Mouse (Mus musculus): ENCODE measurements at regions not wholly inside any gene's neighbourhood (a gene's known extent, or its start where the extent isn't known, plus 50 kb on each side); places are given as distances from the start of the nearest gene placed in this dataset.

DNA sequence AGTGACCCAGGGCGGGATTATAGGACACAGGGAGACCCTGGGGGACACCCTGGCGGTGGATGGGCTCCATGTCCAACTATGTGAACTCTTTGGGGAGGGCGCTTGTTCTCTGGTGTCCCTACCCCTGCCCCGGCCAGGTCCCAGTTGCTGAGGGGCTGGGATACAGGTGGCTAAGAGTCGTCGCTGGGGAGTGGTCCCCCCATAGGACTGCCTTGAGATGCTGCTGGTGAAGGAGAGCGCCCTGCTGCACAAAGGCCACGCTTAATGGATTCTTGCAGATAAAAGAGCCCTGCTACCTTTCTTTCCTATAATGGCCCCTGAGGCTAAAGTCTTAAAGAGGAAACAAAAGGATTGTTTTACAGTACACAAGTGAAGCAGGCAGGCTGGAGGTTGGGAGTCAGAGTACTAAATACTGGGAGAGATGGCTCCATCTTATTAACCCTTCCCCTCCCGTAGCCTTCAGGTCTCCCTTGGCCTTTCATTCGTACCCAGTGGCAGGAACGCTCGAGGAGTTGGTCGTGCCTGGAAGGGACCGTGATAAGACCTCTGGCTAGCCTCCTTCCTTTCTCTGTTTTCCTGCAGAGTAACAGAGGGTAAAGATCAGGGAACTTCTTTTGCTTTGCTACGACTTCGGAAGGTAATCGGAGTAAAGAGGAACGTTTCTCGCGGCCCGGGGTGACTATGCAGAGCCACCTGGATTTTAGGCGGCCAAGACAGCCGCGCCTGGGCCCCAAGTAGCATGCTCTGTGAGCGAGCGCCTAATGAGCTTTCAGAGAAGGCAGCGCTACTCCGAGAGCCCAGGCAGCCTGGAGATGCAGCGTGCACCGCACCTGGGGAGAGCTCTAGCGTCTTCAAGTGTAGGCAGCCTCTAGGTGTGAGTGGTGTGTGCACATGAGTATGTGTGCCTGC, 682.9 kb upstream of the Car8 start:
- no peak for TF ChIP-seq CTCF (IDR thresholded peaks at IDR 0.05; ENCODE audit: control insufficient read depth, insufficient read depth, insufficient replicate concordance, low read depth, low read length)
- no peak for TF ChIP-seq POLR2A (IDR thresholded peaks at IDR 0.05; ENCODE audit: control insufficient read depth, low read depth, low read length)
- Histone ChIP-seq H3K27me3 (ENCODE audit: control insufficient read depth, insufficient read depth, low read length) (no peaks in the 10 kb centered on the region), H3K4me1 (ENCODE audit: control insufficient read depth, insufficient read depth, low read length) (peaks cover 6% of the 10 kb centered on the region; the same call in 1 of the 2 replicates), H3K27ac (ENCODE audit: control insufficient read depth, insufficient read depth, low read depth, low read length) (no peak overlapping the region), H3K4me3 (ENCODE audit: control insufficient read depth, low read depth, low read length) (no peak overlapping the region), H3K36me3 (ENCODE audit: control insufficient read depth, insufficient read depth, low read length) (no peaks in the 10 kb centered on the region)

DNA sequence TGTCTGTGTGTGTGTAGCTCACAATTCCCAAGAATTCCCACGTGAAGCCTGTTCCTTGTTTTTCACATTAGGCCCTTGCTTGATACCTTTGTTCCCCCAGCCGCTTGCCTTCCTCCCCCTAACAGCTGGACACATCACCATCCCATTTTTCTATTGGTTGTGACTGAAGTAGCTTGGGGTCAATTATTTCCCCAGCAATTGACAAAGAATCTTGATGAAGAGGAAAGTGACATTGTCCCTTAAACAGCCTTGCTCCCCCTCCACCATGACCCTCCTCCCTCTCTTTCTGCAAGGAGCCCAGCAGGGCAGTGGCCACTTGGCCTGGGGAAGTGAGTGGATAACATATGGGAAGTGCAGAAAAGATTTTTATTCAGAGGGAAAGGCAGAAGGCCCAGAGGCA, 681.5 kb upstream of the Car8 start:
- no peak overlapping the region for H3K4me3 ChIP-seq (ENCODE audit: control insufficient read depth, low read depth, low read length)
- peaks cover 6% of the 10 kb centered on the region; the same call in 1 of the 2 replicates for H3K4me1 ChIP-seq (ENCODE audit: control insufficient read depth, insufficient read depth, low read length)
- no peaks in the 10 kb centered on the region for H3K36me3 ChIP-seq (ENCODE audit: control insufficient read depth, insufficient read depth, low read length)
- H3K27me3 ChIP-seq (ENCODE audit: control insufficient read depth, insufficient read depth, low read length): no peaks in the 10 kb centered on the region
- H3K27ac ChIP-seq (ENCODE audit: control insufficient read depth, insufficient read depth, low read depth, low read length): no peak overlapping the region
- TF ChIP-seq CTCF (IDR thresholded peaks at IDR 0.05; ENCODE audit: control insufficient read depth, insufficient read depth, insufficient replicate concordance, low read depth, low read length): no peak
- TF ChIP-seq POLR2A (IDR thresholded peaks at IDR 0.05; ENCODE audit: control insufficient read depth, low read depth, low read length): no peak

DNA sequence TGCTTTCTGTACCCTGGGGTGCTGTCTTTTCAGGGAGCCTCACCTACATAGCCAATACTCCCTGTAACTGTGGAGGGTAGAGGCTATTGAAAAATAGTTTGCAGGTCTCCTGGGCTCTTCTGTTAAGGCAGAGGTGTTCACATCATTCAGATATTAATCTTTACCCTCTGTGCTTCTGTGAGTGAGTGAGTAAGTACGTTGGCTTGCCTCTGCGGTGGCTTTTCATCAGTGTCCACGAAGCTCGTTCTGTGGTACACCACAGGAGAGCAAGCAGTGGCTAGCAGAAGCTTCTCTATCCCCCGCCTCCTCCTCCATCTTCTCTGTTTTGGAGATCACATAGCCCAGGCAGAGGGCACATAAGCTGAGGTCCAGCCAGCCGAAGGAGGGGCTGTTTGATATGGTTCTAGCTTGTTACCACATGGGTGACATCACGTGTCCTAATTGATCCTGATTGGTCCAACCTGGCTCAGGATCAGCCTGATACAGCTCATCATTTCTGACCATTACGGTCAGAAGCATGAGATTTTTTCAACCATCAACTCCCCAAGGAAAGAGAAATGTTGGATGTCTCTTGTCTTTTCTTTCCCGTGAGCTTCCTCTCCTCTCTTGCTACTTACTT, 680.6 kb upstream of the Car8 start:
- Histone ChIP-seq H3K4me1 (ENCODE audit: control insufficient read depth, insufficient read depth, low read length) (peaks cover 6% of the 10 kb centered on the region; the same call in 1 of the 2 replicates), H3K27ac (ENCODE audit: control insufficient read depth, insufficient read depth, low read depth, low read length) (no peak overlapping the region), H3K27me3 (ENCODE audit: control insufficient read depth, insufficient read depth, low read length) (no peaks in the 10 kb centered on the region), H3K4me3 (ENCODE audit: control insufficient read depth, low read depth, low read length) (no peak overlapping the region), H3K36me3 (ENCODE audit: control insufficient read depth, insufficient read depth, low read length) (no peaks in the 10 kb centered on the region)
- TF ChIP-seq CTCF (IDR thresholded peaks at IDR 0.05; ENCODE audit: control insufficient read depth, insufficient read depth, insufficient replicate concordance, low read depth, low read length) (no peak), POLR2A (IDR thresholded peaks at IDR 0.05; ENCODE audit: control insufficient read depth, low read depth, low read length) (no peak)

All from testis, adult 2 months (tissue).